Mouse (Mus musculus): ENCODE results near the gene Cdkn2d. TPM values are rescaled to one million over a fixed set of nuclear protein-coding genes. Genes with fewer than 3 reads are reported as not detected.
A peak's percentile ranks its signal among the peaks of the same experiment; 100 is the strongest.

The Cdkn2d gene
- polyA plus RNA-seq, 1 experiment = 11.6 TPM

DNA sequence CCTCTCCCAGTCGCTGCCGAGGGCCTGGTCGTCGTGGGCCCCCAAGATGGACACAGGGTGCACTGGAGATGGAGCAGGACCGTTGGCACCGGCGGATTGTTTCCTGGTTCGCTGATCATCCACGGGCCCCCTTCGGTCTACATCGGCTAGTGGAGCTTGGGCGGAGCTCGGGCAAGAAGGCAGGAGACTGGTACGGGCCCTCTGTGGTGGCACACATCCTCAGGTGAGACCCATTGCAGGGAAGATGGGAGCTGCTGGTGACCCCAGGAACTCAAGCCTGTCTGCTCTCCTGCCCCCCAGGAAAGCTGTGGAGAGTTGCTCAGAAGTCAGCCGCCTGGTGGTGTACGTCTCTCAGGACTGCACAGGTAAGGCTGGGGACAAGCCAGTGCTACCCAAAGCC, 22.9 kb downstream of the Cdkn2d start:
- H3K36me3 ChIP-seq (ENCODE audit: control insufficient read depth, insufficient read depth, low read length, poor library complexity, severe bottlenecking) = peaks cover 32% of the 10 kb centered on the region
- H3K27me3 ChIP-seq (ENCODE audit: control insufficient read depth, insufficient read depth, low read length, poor library complexity, severe bottlenecking) = no peaks in the 10 kb centered on the region
- TF ChIP-seq POLR2A (IDR thresholded peaks at IDR 0.05; ENCODE audit: insufficient read depth, low read length) (no peak), EP300 (IDR thresholded peaks at IDR 0.05; ENCODE audit: insufficient read depth, low read depth, low read length) (no peak), CTCF (IDR thresholded peaks at IDR 0.05; ENCODE audit: low read depth, low read length) (no peak)
- H3K4me3 ChIP-seq (ENCODE audit: low read depth, low read length) = no peak overlapping the region
- H3K4me1 ChIP-seq (ENCODE audit: control insufficient read depth, insufficient read depth, low read length) = no peaks in the 10 kb centered on the region
- no peaks in the 10 kb centered on the region for H3K9me3 ChIP-seq (replicated peaks; ENCODE audit: control insufficient read depth, insufficient read depth, low read length, poor library complexity, severe bottlenecking)
- no peak overlapping the region for H3K27ac ChIP-seq (ENCODE audit: insufficient read depth, low read length)
- H3K9ac ChIP-seq (ENCODE audit: low read depth, poor library complexity, severe bottlenecking) = no peak overlapping the region

DNA sequence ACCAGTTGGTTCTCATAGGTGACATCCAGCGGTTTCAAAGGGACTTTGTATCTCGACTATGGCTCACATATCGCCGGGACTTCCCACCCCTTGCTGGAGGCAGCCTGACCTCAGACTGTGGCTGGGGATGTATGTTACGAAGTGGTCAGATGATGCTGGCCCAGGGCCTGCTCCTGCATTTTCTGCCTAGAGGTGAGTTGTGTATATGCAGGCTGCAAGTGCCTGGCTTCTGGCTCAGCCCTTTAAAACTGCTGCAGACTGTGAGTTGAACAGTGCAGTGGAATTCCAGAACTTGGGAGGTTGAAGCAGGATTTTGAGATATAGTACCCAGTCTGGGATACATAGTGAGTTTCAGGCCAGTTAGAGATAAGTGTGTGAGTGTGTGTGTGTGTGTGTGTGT, 24.3 kb downstream of the Cdkn2d start:
- H3K9me3 ChIP-seq (replicated peaks; ENCODE audit: control insufficient read depth, insufficient read depth, low read length, poor library complexity, severe bottlenecking) = no peaks in the 10 kb centered on the region
- H3K4me3 ChIP-seq (ENCODE audit: low read depth, low read length) = no peak overlapping the region
- TF ChIP-seq EP300 (IDR thresholded peaks at IDR 0.05; ENCODE audit: insufficient read depth, low read depth, low read length) (no peak), POLR2A (IDR thresholded peaks at IDR 0.05; ENCODE audit: insufficient read depth, low read length) (no peak), CTCF (IDR thresholded peaks at IDR 0.05; ENCODE audit: low read depth, low read length) (no peak)
- no peaks in the 10 kb centered on the region for H3K27me3 ChIP-seq (ENCODE audit: control insufficient read depth, insufficient read depth, low read length, poor library complexity, severe bottlenecking)
- no peak overlapping the region for H3K9ac ChIP-seq (ENCODE audit: low read depth, poor library complexity, severe bottlenecking)
- no peaks in the 10 kb centered on the region for H3K4me1 ChIP-seq (ENCODE audit: control insufficient read depth, insufficient read depth, low read length)
- H3K27ac ChIP-seq (ENCODE audit: insufficient read depth, low read length) = no peak overlapping the region
- H3K36me3 ChIP-seq (ENCODE audit: control insufficient read depth, insufficient read depth, low read length, poor library complexity, severe bottlenecking) = peaks cover 21% of the 10 kb centered on the region

DNA sequence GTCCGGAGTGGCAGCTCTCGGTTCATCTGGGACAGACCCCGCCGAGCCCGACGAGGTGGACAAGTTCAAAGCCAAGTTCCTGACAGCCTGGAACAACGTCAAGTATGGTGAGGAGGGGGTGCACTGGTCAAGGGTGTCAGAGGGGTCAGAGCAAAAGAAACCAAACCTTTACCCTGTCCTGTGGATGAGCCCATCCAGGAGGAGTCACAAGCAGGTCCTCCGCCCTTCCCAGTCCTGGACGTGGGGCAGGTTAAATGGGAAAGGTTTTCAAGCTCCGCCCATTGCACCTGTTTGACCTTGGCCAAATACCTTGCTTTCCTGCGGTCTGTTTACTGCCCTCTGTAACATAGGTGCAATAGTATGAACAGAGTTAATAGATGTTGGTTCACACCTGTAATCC, 25.6 kb downstream of the Cdkn2d start:
- no peak for TF ChIP-seq POLR2A (IDR thresholded peaks at IDR 0.05; ENCODE audit: insufficient read depth, low read length)
- TF ChIP-seq CTCF (IDR thresholded peaks at IDR 0.05; ENCODE audit: low read depth, low read length) = no peak
- TF ChIP-seq EP300 (IDR thresholded peaks at IDR 0.05; ENCODE audit: insufficient read depth, low read depth, low read length) = no peak
- Histone ChIP-seq H3K27me3 (ENCODE audit: control insufficient read depth, insufficient read depth, low read length, poor library complexity, severe bottlenecking) (no peaks in the 10 kb centered on the region), H3K9me3 (replicated peaks; ENCODE audit: control insufficient read depth, insufficient read depth, low read length, poor library complexity, severe bottlenecking) (no peaks in the 10 kb centered on the region), H3K36me3 (ENCODE audit: control insufficient read depth, insufficient read depth, low read length, poor library complexity, severe bottlenecking) (peaks cover 19% of the 10 kb centered on the region), H3K27ac (ENCODE audit: insufficient read depth, low read length) (no peak overlapping the region), H3K4me1 (ENCODE audit: control insufficient read depth, insufficient read depth, low read length) (no peaks in the 10 kb centered on the region), H3K4me3 (ENCODE audit: low read depth, low read length) (peak overlapping the region; percentile 84), H3K9ac (ENCODE audit: low read depth, poor library complexity, severe bottlenecking) (peak overlapping the region; percentile 76)

DNA sequence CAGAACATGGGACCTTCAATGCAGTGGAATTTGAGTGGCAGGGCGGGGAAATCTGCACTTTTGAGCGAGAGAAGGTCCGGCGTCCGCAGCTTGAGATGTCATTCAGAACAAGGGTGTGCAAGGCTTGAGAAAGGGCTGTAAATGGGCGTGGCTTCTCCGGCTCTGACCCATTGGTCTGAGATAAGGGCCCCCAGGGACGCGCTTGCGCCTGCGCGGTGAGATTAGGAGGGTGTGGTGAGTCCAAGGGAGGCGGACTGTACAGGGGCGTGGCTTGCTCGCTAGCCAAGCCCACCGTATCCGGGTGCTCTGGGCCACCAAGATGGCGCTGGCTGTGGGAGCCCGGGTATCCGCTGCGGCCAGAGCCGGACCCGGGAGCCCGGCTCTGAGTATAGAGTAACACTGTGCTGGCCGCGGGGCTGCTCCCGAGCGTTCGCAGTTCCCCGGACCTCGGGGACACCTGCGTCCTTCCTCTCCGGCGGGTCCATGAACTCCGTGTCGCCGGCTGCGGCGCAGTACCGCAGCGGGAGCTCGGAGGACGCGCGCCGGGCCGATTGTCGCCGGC, 26.1 kb downstream of the Cdkn2d start, which contains the start of gene Atg4d:
Gene Atg4d (plus strand): TSS at position 294 of the 562 bp plus-strand sequence.
- Histone ChIP-seq H3K27ac (ENCODE audit: insufficient read depth, low read length) (peak within 1 kb of the TSS; percentile 54), H3K27me3 (ENCODE audit: control insufficient read depth, insufficient read depth, low read length, poor library complexity, severe bottlenecking) (no peaks in the 10 kb centered on the region), H3K4me3 (ENCODE audit: low read depth, low read length) (peak within 1 kb of the TSS; percentile 84), H3K36me3 (ENCODE audit: control insufficient read depth, insufficient read depth, low read length, poor library complexity, severe bottlenecking) (peaks cover 18% of the 10 kb centered on the region), H3K9ac (ENCODE audit: low read depth, poor library complexity, severe bottlenecking) (peak within 1 kb of the TSS; percentile 76), H3K4me1 (ENCODE audit: control insufficient read depth, insufficient read depth, low read length) (no peaks in the 10 kb centered on the region), H3K9me3 (replicated peaks; ENCODE audit: control insufficient read depth, insufficient read depth, low read length, poor library complexity, severe bottlenecking) (no peaks in the 10 kb centered on the region)
- TF ChIP-seq CTCF (IDR thresholded peaks at IDR 0.05; ENCODE audit: low read depth, low read length) (no peak), EP300 (IDR thresholded peaks at IDR 0.05; ENCODE audit: insufficient read depth, low read depth, low read length) (peak; percentile 37; the same call in 1 of the 2 replicates), POLR2A (IDR thresholded peaks at IDR 0.05; ENCODE audit: insufficient read depth, low read length) (peak; percentile 66)

DNA sequence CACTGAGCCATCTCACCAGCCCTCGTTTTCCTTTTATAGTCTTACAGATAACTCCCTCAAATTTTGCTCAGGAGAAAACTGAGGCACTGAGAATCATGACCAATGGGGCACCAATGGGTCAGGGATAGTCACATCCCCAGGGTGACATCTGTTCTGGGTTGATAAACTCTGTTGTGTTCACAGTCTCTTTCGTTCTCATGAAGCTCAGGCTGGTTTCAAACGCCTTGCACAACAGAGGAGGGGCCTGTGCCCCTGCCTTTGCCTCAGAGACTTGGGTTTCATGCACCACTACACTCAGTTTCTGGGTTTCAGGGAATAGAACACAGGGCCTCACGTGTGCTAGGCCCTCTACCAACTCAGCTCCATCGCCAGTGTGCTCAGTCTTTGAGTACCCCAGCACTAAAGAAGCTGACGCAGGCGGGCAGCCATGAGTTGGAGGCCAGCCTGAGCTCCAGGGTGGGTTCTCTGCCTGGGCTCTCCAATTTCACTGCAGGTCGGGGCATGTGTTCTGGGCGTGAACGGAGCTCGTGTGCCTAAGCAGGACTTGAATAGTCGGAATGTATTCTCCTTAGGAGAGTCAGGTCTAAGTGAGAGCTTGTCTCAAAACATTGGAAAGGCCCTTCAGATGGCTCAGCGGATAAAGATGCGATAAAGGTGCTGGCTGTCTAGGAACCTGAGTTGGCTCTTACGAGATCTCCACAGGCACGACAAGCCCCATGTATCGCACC, 26.8 kb downstream of the Cdkn2d start:
- Histone ChIP-seq H3K4me1 (ENCODE audit: control insufficient read depth, insufficient read depth, low read length) (no peaks in the 10 kb centered on the region), H3K27ac (ENCODE audit: insufficient read depth, low read length) (peak overlapping the region; percentile 54), H3K9me3 (replicated peaks; ENCODE audit: control insufficient read depth, insufficient read depth, low read length, poor library complexity, severe bottlenecking) (no peaks in the 10 kb centered on the region), H3K36me3 (ENCODE audit: control insufficient read depth, insufficient read depth, low read length, poor library complexity, severe bottlenecking) (peaks cover 14% of the 10 kb centered on the region), H3K9ac (ENCODE audit: low read depth, poor library complexity, severe bottlenecking) (peak overlapping the region; percentile 2; the same call in 1 of the 2 replicates), H3K27me3 (ENCODE audit: control insufficient read depth, insufficient read depth, low read length, poor library complexity, severe bottlenecking) (no peaks in the 10 kb centered on the region), H3K4me3 (ENCODE audit: low read depth, low read length) (peak overlapping the region; percentile 70)
- TF ChIP-seq EP300 (IDR thresholded peaks at IDR 0.05; ENCODE audit: insufficient read depth, low read depth, low read length) (no peak), POLR2A (IDR thresholded peaks at IDR 0.05; ENCODE audit: insufficient read depth, low read length) (no peak), CTCF (IDR thresholded peaks at IDR 0.05; ENCODE audit: low read depth, low read length) (no peak)

DNA sequence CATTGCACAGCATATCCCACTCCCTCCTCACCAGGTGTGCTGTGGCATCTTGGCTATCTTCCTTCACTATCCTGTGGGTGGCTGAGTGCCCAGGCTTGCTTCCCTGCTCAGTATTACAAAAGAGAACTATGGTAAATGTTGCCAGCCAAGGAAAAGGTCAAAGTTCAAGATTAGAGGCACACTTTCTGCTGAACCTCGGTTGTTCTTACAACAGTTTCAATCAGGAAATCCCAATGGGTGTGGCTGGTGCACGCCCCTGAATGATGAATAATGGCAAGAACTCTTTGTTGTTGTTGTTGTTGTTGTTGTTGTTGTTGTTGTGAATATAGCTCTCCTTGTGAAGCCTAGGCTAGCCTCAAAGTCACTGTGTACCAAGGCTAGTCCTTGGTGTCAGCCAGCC, 29.4 kb downstream of the Cdkn2d start:
- Histone ChIP-seq H3K27ac (ENCODE audit: insufficient read depth, low read length) (peak overlapping the region; percentile 29), H3K9me3 (replicated peaks; ENCODE audit: control insufficient read depth, insufficient read depth, low read length, poor library complexity, severe bottlenecking) (no peaks in the 10 kb centered on the region), H3K27me3 (ENCODE audit: control insufficient read depth, insufficient read depth, low read length, poor library complexity, severe bottlenecking) (no peaks in the 10 kb centered on the region), H3K9ac (ENCODE audit: low read depth, poor library complexity, severe bottlenecking) (no peak overlapping the region), H3K36me3 (ENCODE audit: control insufficient read depth, insufficient read depth, low read length, poor library complexity, severe bottlenecking) (peaks cover 3% of the 10 kb centered on the region; the same call in 1 of the 2 replicates), H3K4me1 (ENCODE audit: control insufficient read depth, insufficient read depth, low read length) (no peaks in the 10 kb centered on the region), H3K4me3 (ENCODE audit: low read depth, low read length) (no peak overlapping the region)
- TF ChIP-seq CTCF (IDR thresholded peaks at IDR 0.05; ENCODE audit: low read depth, low read length) = no peak
- no peak for TF ChIP-seq POLR2A (IDR thresholded peaks at IDR 0.05; ENCODE audit: insufficient read depth, low read length)
- no peak for TF ChIP-seq EP300 (IDR thresholded peaks at IDR 0.05; ENCODE audit: insufficient read depth, low read depth, low read length)

Measured in ES-Bruce4 (cell line).